Mouse (Mus musculus): ENCODE measurements around the gene Siah2.

Gene Siah2

GRCm38 (mm10) chr3:58691997-58692721 is at the start of gene Siah2:
Gene Siah2, minus strand, starts transcription at chr3:58692400.
- in situ Hi-C loops (cut with MboI; ENCODE audit: low sequenced_read_pairs) = loop anchor here (25.0 kb wide), 1 partner anchor 180 kb away; no protein-coding TSS in a partner anchor

DNA sequence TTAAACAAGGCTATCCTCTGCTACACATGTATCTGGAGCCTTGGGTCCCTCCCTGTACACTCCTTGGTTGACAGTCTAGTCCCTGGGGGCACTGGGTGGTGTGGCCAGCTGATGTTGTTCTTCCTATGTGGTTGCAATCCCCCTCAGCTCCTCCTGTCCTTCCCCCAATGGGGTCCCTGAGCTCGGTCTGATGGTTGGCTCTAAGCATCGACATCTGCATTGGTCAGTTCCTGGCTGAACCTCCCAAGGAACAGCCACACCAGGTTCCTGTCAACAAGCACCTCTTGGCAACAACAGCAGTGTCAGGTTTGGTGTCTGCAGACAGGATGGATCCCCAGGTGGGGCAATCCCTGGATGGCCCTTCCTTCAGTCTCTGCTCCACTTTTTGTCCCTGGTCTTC is 47.3 kb upstream of the Siah2 start:
- in situ Hi-C loops (cut with MboI; ENCODE audit: low sequenced_read_pairs) = no loop called here

- in situ Hi-C loops (cut with MboI; ENCODE audit: low sequenced_read_pairs) = no loop called here
These were observed 46.3 kb upstream of the Siah2 start for GRCm38 (mm10) chr3:58738346-58739089.

DNA sequence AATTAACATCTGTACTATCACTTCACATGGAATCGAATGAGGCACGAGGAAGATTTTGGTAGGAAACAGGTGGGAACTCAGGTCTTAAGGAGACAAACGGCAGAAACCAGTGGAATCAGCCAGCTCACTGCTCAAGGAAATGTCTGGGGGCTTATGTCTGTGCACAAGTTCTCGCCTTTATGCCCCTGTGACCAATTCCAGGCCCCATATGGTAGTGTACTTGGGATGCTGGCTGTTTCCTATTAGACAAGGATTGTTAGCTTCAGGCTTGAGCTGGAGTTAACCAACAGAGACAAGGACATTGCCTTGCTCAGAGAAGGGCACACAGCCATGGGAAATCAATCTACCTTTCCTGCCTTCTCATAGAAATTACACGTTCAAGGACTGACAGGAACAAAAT is 39.3 kb upstream of the Siah2 start:
- in situ Hi-C loops (cut with MboI; ENCODE audit: low sequenced_read_pairs) = no loop called here

GRCm38 (mm10) chr3:58730580-58730979 is 38.4 kb upstream of the Siah2 start:
- in situ Hi-C loops (cut with MboI; ENCODE audit: low sequenced_read_pairs) = no loop called here

GRCm38 (mm10) chr3:58729549-58729948 is 37.3 kb upstream of the Siah2 start:
- in situ Hi-C loops (cut with MboI; ENCODE audit: low sequenced_read_pairs) = no loop called here

DNA sequence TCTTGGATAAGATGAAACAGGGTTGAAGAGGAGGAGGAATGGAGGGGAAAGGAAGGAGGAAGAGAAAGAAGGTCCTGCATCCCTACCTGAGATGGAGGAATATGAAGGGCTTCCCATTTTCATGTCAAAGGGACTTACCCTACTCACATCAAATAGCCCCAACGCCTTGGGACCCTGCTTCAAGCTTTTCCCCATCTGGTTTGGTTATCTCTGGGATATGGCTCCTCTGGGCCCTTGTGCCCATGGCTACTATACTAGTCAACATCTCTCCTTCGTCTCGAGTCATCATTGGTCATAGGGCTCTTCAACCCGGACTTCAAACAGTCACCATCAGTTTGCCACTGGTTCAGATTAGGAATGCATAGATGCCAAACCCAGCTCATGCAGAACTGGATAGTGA is 35.4 kb upstream of the Siah2 start:
- in situ Hi-C loops (cut with MboI; ENCODE audit: low sequenced_read_pairs) = no loop called here

DNA sequence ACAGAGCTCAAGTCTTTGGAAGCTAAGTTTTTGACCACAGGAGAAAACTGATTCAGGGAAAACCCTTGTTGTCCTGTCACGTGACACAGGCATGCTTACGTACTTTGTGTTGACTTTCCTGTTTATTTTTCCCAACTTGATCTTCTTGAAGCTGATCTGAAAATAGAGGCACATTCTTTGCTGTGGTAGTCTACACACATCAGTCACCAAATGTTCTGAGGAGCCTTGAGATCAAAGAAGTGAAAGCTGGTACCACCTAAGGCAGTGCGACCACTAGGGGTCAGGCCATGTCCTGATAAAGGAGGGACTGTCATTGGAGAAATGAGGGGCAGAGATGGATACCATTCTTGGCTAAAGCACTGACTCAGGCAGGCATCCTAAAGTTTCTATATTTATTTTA is 34.8 kb upstream of the Siah2 start:
- in situ Hi-C loops (cut with MboI; ENCODE audit: low sequenced_read_pairs) = no loop called here

GRCm38 (mm10) chr3:58726374-58726773 is 34.2 kb upstream of the Siah2 start:
- in situ Hi-C loops (cut with MboI; ENCODE audit: low sequenced_read_pairs) = no loop called here

DNA sequence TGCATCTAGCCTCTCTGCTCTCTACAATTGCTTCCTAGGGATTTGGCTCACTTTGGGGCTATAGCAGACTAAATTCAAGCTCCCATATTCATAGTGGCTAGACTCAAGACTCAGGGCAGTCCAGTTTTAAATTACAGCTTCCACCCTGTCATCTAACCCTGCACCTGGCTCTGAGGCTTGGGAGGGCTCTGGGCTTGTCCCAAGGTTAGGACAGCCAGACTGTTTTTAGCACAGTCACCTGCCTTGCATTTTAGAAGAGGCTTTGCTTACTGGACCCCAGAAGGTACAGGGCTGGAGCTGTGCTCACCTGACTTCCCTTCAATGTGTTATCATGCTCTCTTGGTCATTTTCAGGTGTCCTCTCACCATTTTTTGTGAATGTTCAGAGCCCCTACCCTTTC is 32.6 kb upstream of the Siah2 start:
- in situ Hi-C loops (cut with MboI; ENCODE audit: low sequenced_read_pairs) = no loop called here

DNA sequence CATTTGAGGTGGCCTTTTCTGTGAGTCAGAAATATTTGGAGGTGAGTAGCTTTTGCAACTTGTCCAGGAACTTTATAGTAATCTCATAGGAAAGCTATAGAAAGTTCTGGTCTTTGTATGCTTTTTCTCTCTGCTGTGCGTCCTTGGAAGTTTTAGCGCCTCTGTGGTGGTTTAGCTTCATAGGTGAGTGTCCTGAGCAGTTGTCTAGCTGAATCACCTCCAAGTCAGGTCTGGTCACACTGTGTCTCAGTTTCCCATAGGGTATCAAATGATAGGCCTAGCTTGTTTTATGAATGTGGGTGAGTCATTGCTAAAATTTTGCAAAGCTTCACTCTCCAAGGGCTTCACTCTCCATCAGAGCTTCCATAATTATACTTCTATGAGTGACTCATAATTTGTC is 31.5 kb upstream of the Siah2 start:
- in situ Hi-C loops (cut with MboI; ENCODE audit: low sequenced_read_pairs) = no loop called here

DNA sequence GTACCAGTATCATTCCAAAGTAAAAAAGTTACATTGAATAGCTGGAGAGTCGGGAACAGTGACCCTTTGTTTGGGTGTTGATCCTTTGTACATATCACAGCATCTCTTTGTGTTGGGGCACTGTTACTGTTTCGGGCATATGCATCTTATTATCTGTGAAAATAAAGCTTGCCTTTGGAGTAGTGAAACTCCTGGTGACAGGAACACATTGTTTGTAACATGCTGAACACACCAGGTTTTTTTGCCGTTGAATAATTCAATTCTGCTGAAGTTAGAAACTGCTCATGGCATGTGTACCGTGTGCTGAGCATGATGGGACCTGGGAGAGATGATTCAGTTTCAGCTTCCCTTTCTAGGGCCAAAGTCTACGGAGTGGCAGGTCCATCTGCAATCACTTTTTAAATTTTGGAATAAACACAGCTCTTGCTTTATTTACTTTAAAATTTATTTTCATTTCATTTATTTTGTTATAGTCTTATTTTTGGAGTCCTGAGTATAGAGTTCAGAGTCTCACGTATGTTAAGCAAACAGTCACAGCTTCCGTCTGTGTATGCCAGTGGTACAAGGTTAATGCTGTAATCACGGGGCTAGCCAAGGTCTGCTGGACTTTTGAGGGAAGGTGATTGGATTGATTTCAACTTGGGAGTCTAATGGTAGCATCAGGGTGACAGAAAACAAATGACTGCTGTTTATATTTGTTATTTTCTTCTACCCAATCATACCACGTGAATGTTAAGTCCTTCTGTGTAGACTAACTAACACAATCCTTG is 27.4 kb upstream of the Siah2 start:
- in situ Hi-C loops (cut with MboI; ENCODE audit: low sequenced_read_pairs) = no loop called here

DNA sequence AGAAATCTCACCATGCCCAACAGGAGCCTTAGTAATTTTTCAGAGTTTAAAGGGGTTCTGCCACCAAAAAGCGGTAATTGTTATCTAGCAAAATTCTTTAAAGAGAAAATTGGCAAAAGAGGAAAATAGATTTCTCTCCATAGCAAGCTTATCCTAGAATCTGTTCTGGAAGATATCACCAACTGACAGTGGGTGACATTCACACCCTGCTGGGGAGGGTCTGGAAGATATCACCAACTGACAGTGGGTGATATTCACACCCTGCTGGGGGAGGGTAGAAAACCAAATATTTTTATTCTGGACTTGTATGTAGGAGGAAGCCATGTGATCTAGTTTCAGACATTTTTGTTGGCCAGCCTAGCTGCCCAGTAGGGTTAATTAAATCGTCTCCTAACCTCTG is 24.5 kb upstream of the Siah2 start:
- in situ Hi-C loops (cut with MboI; ENCODE audit: low sequenced_read_pairs) = no loop called here

GRCm38 (mm10) chr3:58714767-58715166 is 22.6 kb upstream of the Siah2 start:
- in situ Hi-C loops (cut with MboI; ENCODE audit: low sequenced_read_pairs) = no loop called here

GRCm38 (mm10) chr3:58714034-58714433 is 21.8 kb upstream of the Siah2 start:
- in situ Hi-C loops (cut with MboI; ENCODE audit: low sequenced_read_pairs) = no loop called here

- in situ Hi-C loops (cut with MboI; ENCODE audit: low sequenced_read_pairs) = no loop called here
These were observed 21.0 kb upstream of the Siah2 start for GRCm38 (mm10) chr3:58713191-58713590.

GRCm38 (mm10) chr3:58704547-58704946 is 12.3 kb upstream of the Siah2 start:
- in situ Hi-C loops (cut with MboI; ENCODE audit: low sequenced_read_pairs) = no loop called here

- in situ Hi-C loops (cut with MboI; ENCODE audit: low sequenced_read_pairs) = no loop called here
These were observed 11.5 kb upstream of the Siah2 start for GRCm38 (mm10) chr3:58703748-58704147.

GRCm38 (mm10) chr3:58702329-58702728 is 10.1 kb upstream of the Siah2 start:
- in situ Hi-C loops (cut with MboI; ENCODE audit: low sequenced_read_pairs) = no loop called here

- in situ Hi-C loops (cut with MboI; ENCODE audit: low sequenced_read_pairs) = no loop called here
These were observed 9.2 kb upstream of the Siah2 start for GRCm38 (mm10) chr3:58701441-58701840.

DNA sequence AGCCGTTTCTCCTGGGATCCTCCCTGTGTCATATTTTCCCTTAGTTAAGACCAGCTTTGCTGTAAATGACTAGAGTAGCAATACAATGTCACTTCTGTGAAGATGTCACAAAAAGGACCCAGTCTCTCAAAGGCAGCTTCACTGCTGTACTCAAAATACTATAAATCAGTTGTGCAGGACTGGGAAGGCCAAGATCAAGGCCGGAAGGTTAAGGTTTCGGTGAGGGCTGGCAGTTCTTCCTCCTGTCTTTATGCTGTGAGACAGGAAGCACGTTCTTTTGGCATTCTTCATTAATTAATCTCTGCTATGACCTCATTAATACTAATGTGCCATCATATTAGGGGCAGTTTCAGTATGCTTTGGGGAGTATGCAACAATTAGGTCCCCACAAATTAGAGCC is 5.7 kb upstream of the Siah2 start:
- in situ Hi-C loops (cut with MboI; ENCODE audit: low sequenced_read_pairs) = loop anchor here (25.0 kb wide), 1 partner anchor 186 kb away; no protein-coding TSS in a partner anchor

Measured in CH12F3 (cell line).